Mouse (Mus musculus) embryonic facial prominence, embryonic 14.5 days (tissue): ENCODE data around the gene Fam234b. TPM values are rescaled to one million over a fixed set of nuclear protein-coding genes. Genes with fewer than 3 reads are reported as not detected.

Experiments
- ATAC-seq: fragments of 200-750 bp; cut with Nextera tagmentation; 2 replicates; pipeline ENCODE4 v1.8.0; 2017; ENCODE audit warnings: low read depth, moderate number of reproducible peaks, moderate TSS enrichment
- DNase-seq: peaks from one replicate; pipeline ENCODE4 v3.0.0-alpha.2; 2015; ENCODE audit warnings: low spot score
- H3K27ac ChIP-seq: fragments of 300-500 bp; sonication (generic); replicated peaks from 2 replicates; pipeline ENCODE4 v1.5.1; 2014; ENCODE audit warnings: low read depth, mild to moderate bottlenecking, low read length, moderate library complexity
- H3K27me3 ChIP-seq: fragments of 300-500 bp; sonication (generic); replicated peaks from 2 replicates; pipeline ENCODE4 v1.6.1; 2014; ENCODE audit warnings: low read length; ENCODE audit not compliant: control insufficient read depth, insufficient read depth
- H3K36me3 ChIP-seq: fragments of 300-500 bp; sonication (generic); 2 replicates; pipeline ENCODE4 v1.6.1; 2014; ENCODE audit warnings: low read length, mixed read lengths; ENCODE audit not compliant: control insufficient read depth, insufficient read depth
- H3K4me1 ChIP-seq: fragments of 300-500 bp; sonication (generic); 2 replicates; pipeline ENCODE4 v1.6.1; 2014; ENCODE audit warnings: antibody characterized with exemption, low read length; ENCODE audit not compliant: control insufficient read depth, insufficient read depth
- H3K4me2 ChIP-seq: fragments of 300-500 bp; sonication (generic); 2 replicates; pipeline ENCODE4 v1.6.1; 2014; ENCODE audit warnings: low read depth, mild to moderate bottlenecking, low read length, moderate library complexity, mixed read lengths
- H3K4me3 ChIP-seq: fragments of 300-500 bp; sonication (generic); 2 replicates; pipeline ENCODE4 v1.5.1; 2014; ENCODE audit warnings: low read depth, mild to moderate bottlenecking, low read length
- H3K9ac ChIP-seq: fragments of 300-500 bp; sonication (generic); 2 replicates; pipeline ENCODE4 v1.6.1; 2014; ENCODE audit warnings: low read depth, mild to moderate bottlenecking, low read length, moderate library complexity, mixed read lengths
- H3K9me3 ChIP-seq: fragments of 300-500 bp; sonication (generic); 2 replicates; pipeline ENCODE4 v1.6.1; 2016; ENCODE audit warnings: low read length; ENCODE audit not compliant: control insufficient read depth
- WGBS: fragments of 180-500 bp; shearing (Covaris S2); extraction: QIAGEN DNeasy Blood & Tissue Kit; methylation state at CpG from one replicate; pipeline ENCODE4 v1.1.7; 2014; 5-methylcytosine and 5-hydroxymethylcytosine counted together
- polyA plus RNA-seq: library from polyadenylated mRNA; unstranded; fragments of >200 nt; fragmentation: Nextera tagmentation; extraction: Ambion mirVana; gene quantifications from 2 replicates; pipeline ENCODE4 v1.2.1, GENCODE M21; 2014

Fam234b gene
- polyA plus RNA-seq, 1 experiment from 2014 or later, result 21.0 TPM

DNA sequence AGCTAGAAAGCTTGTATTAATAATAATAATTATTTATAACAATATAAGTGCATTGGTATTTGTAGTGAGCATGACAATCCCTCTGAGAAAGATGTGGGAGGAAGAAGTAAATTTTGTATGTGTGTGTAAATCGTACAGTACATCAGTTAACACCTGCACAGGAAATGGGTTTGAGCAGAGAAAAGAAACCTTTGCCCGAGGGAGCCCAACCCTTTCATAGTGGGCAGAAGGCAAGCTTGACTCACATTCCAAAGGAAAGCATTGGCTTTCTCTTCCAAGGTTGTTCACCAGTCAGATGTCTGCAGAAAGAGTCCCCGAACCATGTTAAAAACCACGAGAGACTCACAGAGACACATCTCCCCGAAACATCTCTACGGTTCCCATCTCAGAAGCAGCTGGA is 75.3 kb downstream of the Fam234b start:
- Histone ChIP-seq H3K4me3 (no peak overlapping the region), H3K4me1 (0 out of 2 replicates have a peak, but pooled peaks cover 2% of the 10 kb centered on the region)
- 79% methylated on average over 6 of the region's 6 CpGs for WGBS

DNA sequence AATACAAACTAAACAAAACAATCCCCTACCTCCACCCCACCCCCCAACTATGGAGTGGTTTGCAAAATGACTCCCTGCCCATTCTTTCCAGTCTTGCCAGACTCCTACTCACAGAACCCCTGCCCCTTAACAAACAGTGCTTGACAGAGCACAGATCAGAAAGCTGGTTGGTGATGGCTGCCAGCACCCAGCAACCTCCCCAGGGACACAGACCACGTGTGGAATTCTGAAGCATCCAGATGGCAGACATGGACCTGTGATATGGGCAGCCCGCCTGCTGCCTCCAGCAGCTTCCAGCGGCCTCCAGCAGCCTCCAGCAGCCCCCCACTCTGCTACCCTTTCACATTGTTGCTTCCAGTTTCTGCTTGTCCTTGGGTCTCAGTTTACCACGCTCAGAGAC is 77.5 kb downstream of the Fam234b start:
- Histone ChIP-seq H3K36me3 (no peaks in the 10 kb centered on the region), H3K27me3 (no peaks in the 10 kb centered on the region), H3K27ac (no peak overlapping the region), H3K9me3 (no peaks in the 10 kb centered on the region), H3K9ac (no peak overlapping the region), H3K4me1 (0 out of 2 replicates have a peak, but pooled peaks cover 2% of the 10 kb centered on the region), H3K4me3 (no peak overlapping the region), H3K4me2 (no peak overlapping the region)
- no peak for DNase-seq
- 47% methylated on average over 4 of the region's 4 CpGs for WGBS
- ATAC-seq, result no peak

More for the DNA sequence above, 75.3 kb downstream of the Fam234b start:
- no peak overlapping the region for H3K27ac ChIP-seq
- no peaks in the 10 kb centered on the region for H3K9me3 ChIP-seq
- no peak for DNase-seq
- H3K27me3 ChIP-seq, result no peaks in the 10 kb centered on the region
- H3K4me2 ChIP-seq, result no peak overlapping the region
- H3K9ac ChIP-seq, result no peak overlapping the region
- H3K36me3 ChIP-seq, result no peaks in the 10 kb centered on the region
- no peak for ATAC-seq

DNA sequence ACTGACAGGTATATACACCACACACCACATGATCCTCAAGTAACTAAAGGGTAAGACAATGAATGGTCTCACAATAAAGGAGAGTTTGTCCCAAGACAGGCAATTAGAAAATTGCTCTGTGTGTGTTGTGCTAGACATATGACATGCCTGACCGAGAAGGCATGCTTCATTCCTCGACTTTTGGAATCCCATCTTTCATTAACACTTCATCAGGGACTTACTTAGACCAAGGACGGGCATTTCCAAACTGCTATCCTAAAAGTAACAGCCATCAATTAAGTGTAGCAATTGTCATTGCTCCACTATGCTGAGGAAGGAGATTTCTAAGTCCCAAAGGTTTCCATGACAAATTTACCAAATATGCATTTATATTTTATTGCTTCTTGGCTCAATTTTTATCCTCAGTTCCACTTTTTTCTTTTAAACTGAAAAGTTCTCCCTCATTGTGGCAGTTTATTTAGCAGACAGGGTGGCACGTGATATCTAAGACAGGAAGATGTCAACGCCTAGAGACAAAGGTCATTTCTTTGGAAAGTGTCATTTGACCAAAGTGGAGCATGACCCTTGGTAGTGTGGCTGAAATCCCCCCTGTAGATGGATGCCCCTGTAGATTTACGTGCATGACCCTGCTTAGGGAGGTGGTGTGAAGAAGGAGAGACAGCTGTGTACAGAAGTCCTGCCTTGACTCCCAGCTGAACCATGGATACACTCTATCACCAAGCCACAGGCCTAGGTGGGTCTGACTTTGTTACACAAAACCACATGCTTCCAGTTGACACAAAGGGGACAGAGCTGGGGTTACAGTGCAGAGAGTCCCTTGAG is 78.9 kb downstream of the Fam234b start:
- H3K36me3 ChIP-seq, result no peaks in the 10 kb centered on the region
- no peak overlapping the region for H3K9ac ChIP-seq
- 63% methylated on average over 6 of the region's 6 CpGs for WGBS
- H3K27me3 ChIP-seq, result no peaks in the 10 kb centered on the region
- DNase-seq (no peak), ATAC-seq (no peak)
- no peak overlapping the region for H3K4me3 ChIP-seq
- H3K27ac ChIP-seq, result no peak overlapping the region
- H3K4me1 ChIP-seq, result 0 out of 2 replicates have a peak, but pooled peaks cover 2% of the 10 kb centered on the region
- H3K4me2 ChIP-seq, result no peak overlapping the region
- no peaks in the 10 kb centered on the region for H3K9me3 ChIP-seq

DNA sequence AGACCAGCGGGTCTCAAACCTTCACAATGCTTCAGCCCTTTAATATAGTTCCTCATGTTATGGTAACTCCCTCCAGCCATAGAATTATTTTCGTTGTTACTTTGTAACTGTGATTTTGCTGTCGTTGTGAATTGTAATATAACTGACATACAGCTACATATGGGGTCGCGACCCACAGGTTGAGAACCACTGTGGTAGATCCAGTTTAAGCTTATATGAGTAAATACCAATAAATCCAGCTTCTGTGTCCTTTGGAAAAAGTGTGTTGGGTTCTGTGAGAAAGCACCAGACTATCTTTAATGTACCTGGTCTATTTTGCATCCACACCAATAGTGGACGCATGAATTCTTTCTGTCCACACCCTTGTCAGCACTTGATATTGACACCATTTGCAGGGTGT is 80.5 kb downstream of the Fam234b start:
- H3K4me2 ChIP-seq, result no peak overlapping the region
- H3K4me3 ChIP-seq, result no peak overlapping the region
- no peaks in the 10 kb centered on the region for H3K36me3 ChIP-seq
- WGBS, result 90% methylated on average over 6 of the region's 6 CpGs
- no peak overlapping the region for H3K9ac ChIP-seq
- no peaks in the 10 kb centered on the region for H3K27me3 ChIP-seq
- DNase-seq (no peak), ATAC-seq (no peak)
- no peak overlapping the region for H3K27ac ChIP-seq
- H3K9me3 ChIP-seq, result no peaks in the 10 kb centered on the region
- 0 out of 2 replicates have a peak, but pooled peaks cover 2% of the 10 kb centered on the region for H3K4me1 ChIP-seq

DNA sequence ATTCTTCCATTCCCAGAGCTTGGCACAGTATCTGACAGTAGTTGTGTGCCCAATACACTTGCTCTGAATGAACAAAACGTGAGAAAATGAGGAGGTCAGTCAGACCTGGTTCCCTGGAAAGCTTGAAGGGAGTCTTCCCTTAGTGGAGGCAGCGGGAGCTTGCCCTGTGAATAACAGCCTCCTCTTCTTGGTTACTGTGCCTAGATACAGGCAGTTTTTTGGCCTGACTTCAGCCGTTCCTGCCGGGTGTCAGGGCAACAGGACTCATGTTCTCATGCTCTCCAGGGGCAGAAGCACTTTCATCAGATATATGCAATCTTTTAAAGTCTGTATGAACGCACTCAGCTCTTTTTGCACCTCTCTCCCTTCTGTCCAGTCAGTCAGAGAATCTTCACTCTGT is 81.5 kb downstream of the Fam234b start:
- 70% methylated on average over 5 of the region's 5 CpGs for WGBS
- Histone ChIP-seq H3K27me3 (no peaks in the 10 kb centered on the region), H3K4me3 (no peak overlapping the region), H3K9ac (no peak overlapping the region), H3K4me2 (no peak overlapping the region), H3K36me3 (no peaks in the 10 kb centered on the region), H3K9me3 (no peaks in the 10 kb centered on the region), H3K4me1 (0 out of 2 replicates have a peak, but pooled peaks cover 2% of the 10 kb centered on the region), H3K27ac (no peak overlapping the region)
- ATAC-seq (no peak), DNase-seq (no peak)

DNA sequence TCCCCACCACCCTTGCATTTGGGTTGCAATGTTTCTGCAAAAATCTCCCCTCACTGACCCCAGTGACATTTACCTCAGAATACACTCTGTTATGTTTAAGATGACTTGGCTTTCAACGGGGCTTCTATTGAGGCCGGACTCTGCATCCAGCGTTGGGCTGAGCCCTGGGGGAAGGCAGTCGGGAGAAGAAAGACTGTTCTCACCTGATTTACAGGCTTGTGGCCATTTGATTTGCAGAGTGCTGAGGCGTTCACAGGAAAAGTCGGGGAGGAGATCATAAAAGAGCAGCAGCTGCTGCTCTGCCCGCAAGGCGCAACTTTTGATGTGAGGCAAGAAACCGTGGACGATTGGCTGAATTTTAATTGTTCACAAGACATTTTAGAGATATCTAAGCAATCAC is 82.1 kb downstream of the Fam234b start:
- 41% methylated on average over 10 of the region's 10 CpGs for WGBS
- H3K27me3 ChIP-seq, result no peaks in the 10 kb centered on the region
- no peak for DNase-seq
- no peaks in the 10 kb centered on the region for H3K36me3 ChIP-seq
- H3K4me2 ChIP-seq, result no peak overlapping the region
- H3K9me3 ChIP-seq, result no peaks in the 10 kb centered on the region
- 0 out of 2 replicates have a peak, but pooled peaks cover 2% of the 10 kb centered on the region for H3K4me1 ChIP-seq
- H3K9ac ChIP-seq, result no peak overlapping the region
- H3K4me3 ChIP-seq, result no peak overlapping the region
- ATAC-seq, result no peak
- no peak overlapping the region for H3K27ac ChIP-seq

DNA sequence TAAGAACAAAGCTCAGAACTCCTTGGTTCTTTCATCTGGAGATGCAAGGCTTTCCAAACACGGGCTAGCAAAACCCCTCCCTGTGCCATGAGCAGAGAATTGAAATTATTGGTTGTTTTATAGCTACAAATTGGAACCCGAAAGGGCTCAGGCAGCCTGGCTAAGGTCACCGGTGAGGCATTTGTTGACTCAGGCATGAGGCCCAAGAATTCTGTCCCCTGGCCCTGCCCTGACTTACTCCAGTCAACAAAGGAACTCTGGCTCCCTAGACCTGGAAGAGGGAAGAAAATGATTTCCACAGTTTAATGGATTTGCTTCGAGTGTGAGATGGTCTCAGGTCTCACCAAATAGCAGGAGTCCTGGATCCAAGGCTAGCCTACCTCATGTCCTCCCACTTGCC is 94.6 kb downstream of the Fam234b start:
- no peak for ATAC-seq
- no peaks in the 10 kb centered on the region for H3K9me3 ChIP-seq
- H3K27me3 ChIP-seq, result no peaks in the 10 kb centered on the region
- no peak overlapping the region for H3K9ac ChIP-seq
- 65% methylated on average over 4 of the region's 4 CpGs for WGBS
- H3K36me3 ChIP-seq, result no peaks in the 10 kb centered on the region
- H3K4me1 ChIP-seq, result peaks cover 23% of the 10 kb centered on the region
- no peak overlapping the region for H3K27ac ChIP-seq
- no peak for DNase-seq
- H3K4me2 ChIP-seq, result no peak overlapping the region
- H3K4me3 ChIP-seq, result no peak overlapping the region

DNA sequence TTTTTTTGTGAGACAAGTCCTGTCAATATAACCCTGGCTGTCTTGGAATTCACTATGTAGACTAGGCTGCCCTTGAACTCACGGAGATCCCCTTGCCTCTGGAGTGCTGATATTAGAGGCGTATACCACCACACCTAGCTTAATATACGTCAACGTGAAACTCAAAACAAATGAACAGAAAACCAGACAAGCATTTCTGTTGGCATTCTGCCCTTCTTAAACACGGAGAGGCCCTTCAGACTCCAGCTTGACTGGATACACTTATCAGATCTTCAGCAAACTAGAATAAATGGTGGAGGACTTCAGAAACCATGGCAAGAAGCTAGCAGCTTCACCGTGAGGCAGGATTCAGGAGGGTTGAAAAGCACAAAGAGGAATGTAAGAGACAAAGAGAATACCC is 96.4 kb downstream of the Fam234b start:
- H3K27ac ChIP-seq, result peak overlapping the region; percentile 63
- H3K9ac ChIP-seq, result no peak overlapping the region
- WGBS, result 64% methylated on average over 6 of the region's 6 CpGs
- DNase-seq (no peak), ATAC-seq (no peak)
- H3K4me1 ChIP-seq, result peaks cover 23% of the 10 kb centered on the region
- no peaks in the 10 kb centered on the region for H3K36me3 ChIP-seq
- H3K27me3 ChIP-seq, result no peaks in the 10 kb centered on the region
- H3K4me2 ChIP-seq, result no peak overlapping the region
- H3K4me3 ChIP-seq, result no peak overlapping the region
- no peaks in the 10 kb centered on the region for H3K9me3 ChIP-seq
